Mouse (Mus musculus) ZHBTc4 (cell line): Measurements from ENCODE around the gene Trpc5.
A peak's percentile ranks its signal among the peaks of the same experiment; 100 is the strongest.

Source experiments
- DNase-seq: peaks from one replicate; pipeline ENCODE4 v3.0.0-alpha.2; 2011; ENCODE audit warnings: low read depth, low spot score

Trpc5 gene

GRCm38 (mm10) chrX:144688142-144688206 is at the start of gene Trpc5:
Gene Trpc5 (minus strand): TSS chrX:144688180.
- DNase-seq: no peak

GRCm38 (mm10) chrX:144716330-144716729 is 28.4 kb upstream of the Trpc5 start:
- no peak for DNase-seq

- peak; percentile 0 for DNase-seq
Measured at GRCm38 (mm10) chrX:144689859-144690181, 1.8 kb upstream of the Trpc5 start.

- peak; percentile 2 for DNase-seq
Measured at GRCm38 (mm10) chrX:144689119-144689858, 1.3 kb upstream of the Trpc5 start.

GRCm38 (mm10) chrX:144688207-144689118 is 483 bp upstream of the Trpc5 start, which contains the start of gene Rtl4:
Gene Rtl4 (plus strand): TSS chrX:144688907.
- no peak for DNase-seq

- peak; percentile 12 for DNase-seq
Measured at GRCm38 (mm10) chrX:144687742-144688141, 238 bp downstream of the Trpc5 start.

- DNase-seq: no peak
Measured at GRCm38 (mm10) chrX:144652196-144652595, 35.8 kb downstream of the Trpc5 start.

GRCm38 (mm10) chrX:144645394-144645793 is 42.6 kb downstream of the Trpc5 start:
- DNase-seq: peak; percentile 43

GRCm38 (mm10) chrX:144644756-144645155 is 43.2 kb downstream of the Trpc5 start:
- no peak for DNase-seq

GRCm38 (mm10) chrX:144612753-144613152 is 75.2 kb downstream of the Trpc5 start:
- no peak for DNase-seq

- DNase-seq: no peak
Measured at GRCm38 (mm10) chrX:144536431-144536830, 151.5 kb downstream of the Trpc5 start.

- no peak for DNase-seq
Measured at GRCm38 (mm10) chrX:144526042-144526441, 161.9 kb downstream of the Trpc5 start.

- DNase-seq: no peak
Measured at GRCm38 (mm10) chrX:144523239-144523638, 164.7 kb downstream of the Trpc5 start.

- no peak for DNase-seq
Measured at GRCm38 (mm10) chrX:144491394-144491793, 196.6 kb downstream of the Trpc5 start.

GRCm38 (mm10) chrX:144464416-144464815 is 223.6 kb downstream of the Trpc5 start:
- DNase-seq: no peak

- DNase-seq: no peak
Measured at GRCm38 (mm10) chrX:144456281-144456680, 231.7 kb downstream of the Trpc5 start, which contains the start of gene Trpc5os. Gene Trpc5os (plus strand): TSS chrX:144456581.

- no peak for DNase-seq
Measured at GRCm38 (mm10) chrX:144423848-144424247, 264.1 kb downstream of the Trpc5 start.

- no peak for DNase-seq
Measured at GRCm38 (mm10) chrX:144421091-144421490, 266.9 kb downstream of the Trpc5 start.

- DNase-seq: no peak
Measured at GRCm38 (mm10) chrX:144420259-144420658, 267.7 kb downstream of the Trpc5 start.

- no peak for DNase-seq
Measured at GRCm38 (mm10) chrX:144408036-144408435, 279.9 kb downstream of the Trpc5 start.

- DNase-seq: peak; percentile 75
Measured at GRCm38 (mm10) chrX:144403526-144403925, 284.5 kb downstream of the Trpc5 start.

GRCm38 (mm10) chrX:144374196-144374595 is 313.8 kb downstream of the Trpc5 start:
- DNase-seq: no peak

- peak; percentile 86 for DNase-seq
Measured at GRCm38 (mm10) chrX:144338355-144338754, 349.6 kb downstream of the Trpc5 start.
